Mouse (Mus musculus) liver, embryonic 11.5 days (tissue): Measurements from ENCODE around the gene Srek1ip1. TPM values are rescaled to one million over a fixed set of nuclear protein-coding genes. Genes with fewer than 3 reads are reported as not detected.

Source experiments
- ATAC-seq: fragments of 200-750 bp; cut with Nextera tagmentation; replicated peaks from 2 replicates; pipeline ENCODE4 v1.8.0; 2017; ENCODE audit warnings: moderate number of reproducible peaks, mild to moderate bottlenecking, moderate TSS enrichment, moderate library complexity; ENCODE audit not compliant: low FRiP score
- DNase-seq: peaks from one replicate; pipeline ENCODE4 v3.0.0-alpha.2; 2017; ENCODE audit warnings: low spot score
- H3K27ac ChIP-seq: fragments of 300-500 bp; sonication (generic); 2 replicates; pipeline ENCODE4 v1.5.1; 2014; ENCODE audit warnings: mild to moderate bottlenecking, low read depth, low read length, control low read depth
- H3K27me3 ChIP-seq: fragments of 300-500 bp; sonication (generic); replicated peaks from 2 replicates; pipeline ENCODE4 v1.6.1; 2014; ENCODE audit warnings: low read length, mixed read lengths; ENCODE audit not compliant: control insufficient read depth, insufficient read depth
- H3K36me3 ChIP-seq: fragments of 300-500 bp; sonication (generic); 2 replicates; pipeline ENCODE4 v1.6.1; 2014; ENCODE audit warnings: mild to moderate bottlenecking, low read length, moderate library complexity, mixed read lengths; ENCODE audit not compliant: control insufficient read depth, insufficient read depth
- H3K4me1 ChIP-seq: fragments of 300-500 bp; sonication (generic); replicated peaks from 2 replicates; pipeline ENCODE4 v1.6.1; 2014; ENCODE audit warnings: low read length, mixed read lengths; ENCODE audit not compliant: control insufficient read depth, insufficient read depth
- H3K4me2 ChIP-seq: fragments of 300-500 bp; sonication (generic); 2 replicates; pipeline ENCODE4 v1.6.1; 2014; ENCODE audit warnings: mild to moderate bottlenecking, control low read depth, moderate library complexity
- H3K4me3 ChIP-seq: fragments of 300-500 bp; sonication (generic); 2 replicates; pipeline ENCODE4 v1.5.1; 2014; ENCODE audit warnings: low read depth, low read length, control low read depth
- H3K9ac ChIP-seq: fragments of 300-500 bp; sonication (generic); 2 replicates; pipeline ENCODE4 v1.6.1; 2014; ENCODE audit warnings: low read depth, low read length, control low read depth
- H3K9me3 ChIP-seq: fragments of 300-500 bp; sonication (generic); 2 replicates; pipeline ENCODE4 v1.6.1; 2016; ENCODE audit warnings: low read length, inconsistent platforms, mixed read lengths; ENCODE audit not compliant: control insufficient read depth
- WGBS: fragments of 180-500 bp; shearing (Covaris S2); extraction: QIAGEN DNeasy Blood & Tissue Kit; methylation state at CpG from one replicate; pipeline ENCODE4 v1.1.7; 2014; 5-methylcytosine and 5-hydroxymethylcytosine counted together
- polyA plus RNA-seq: library from polyadenylated mRNA; unstranded; fragments of >200 nt; fragmentation: Nextera tagmentation; extraction: Ambion mirVana; gene quantifications from 2 replicates; pipeline ENCODE4 v1.2.1, GENCODE M21; 2014

Srek1ip1 gene
- polyA plus RNA-seq, 1 experiment from 2014 or later: 17.3 TPM

DNA sequence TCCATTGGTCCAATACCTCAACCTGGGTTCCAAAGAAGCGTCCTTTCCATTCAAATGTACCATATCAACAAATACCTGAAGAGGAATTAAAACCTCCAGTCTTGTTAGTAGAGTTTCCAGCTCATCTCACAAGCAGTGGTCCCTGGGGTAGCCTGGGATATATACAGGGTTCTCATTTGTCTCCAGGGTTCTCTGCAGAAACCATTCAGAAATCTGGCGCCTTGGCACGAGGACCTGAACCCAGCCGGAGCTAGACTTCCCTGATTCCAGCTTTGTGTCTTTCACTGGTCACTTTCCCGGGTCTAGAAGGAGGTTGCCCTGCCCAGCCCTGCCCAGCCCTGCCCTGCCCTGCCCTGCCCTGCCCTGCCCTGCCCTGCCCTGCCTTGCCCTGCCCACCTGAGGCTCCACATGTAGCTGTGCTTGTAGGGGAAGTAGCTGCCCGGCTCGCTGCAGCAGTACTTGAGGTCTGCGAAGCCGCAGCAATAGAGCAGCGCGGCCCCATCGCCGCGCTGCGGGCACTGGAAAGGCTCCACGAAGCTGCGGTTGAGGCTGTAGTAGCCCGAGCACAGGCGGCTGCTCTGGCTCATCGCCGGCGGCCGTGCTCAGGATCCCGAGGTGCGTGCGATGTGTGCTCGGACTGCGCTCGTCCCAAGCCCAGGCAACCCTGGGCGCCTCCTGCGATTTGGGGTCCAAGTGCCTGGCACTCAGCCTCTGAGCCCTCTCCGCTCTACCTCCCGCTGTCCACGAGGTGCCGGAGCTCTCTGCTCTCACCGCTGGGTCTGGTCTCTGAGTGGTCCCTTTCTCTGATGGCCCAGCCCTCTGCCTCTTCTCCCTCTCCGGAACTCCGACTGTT is 71.1 kb downstream of the Srek1ip1 start, which contains the start of gene Shisal2b:
Gene Shisal2b, minus strand, starts transcription at position 767 of the 853 bp plus-strand sequence.
- no peak within 1 kb of the TSS; the same call in 1 of the 2 replicates for H3K9ac ChIP-seq
- no peaks in the 10 kb centered on the region for H3K36me3 ChIP-seq
- no peak within 1 kb of the TSS for H3K27ac ChIP-seq
- peaks cover 9% of the 10 kb centered on the region for H3K27me3 ChIP-seq
- DNase-seq (peak; percentile 44), ATAC-seq (peak; percentile 71)
- WGBS: 4% methylated on average over 38 of the region's 38 CpGs
- peak within 1 kb of the TSS; percentile 74 for H3K4me2 ChIP-seq
- peak within 1 kb of the TSS; percentile 35 for H3K4me3 ChIP-seq
- H3K4me1 ChIP-seq: no peaks in the 10 kb centered on the region
- no peaks in the 10 kb centered on the region for H3K9me3 ChIP-seq

DNA sequence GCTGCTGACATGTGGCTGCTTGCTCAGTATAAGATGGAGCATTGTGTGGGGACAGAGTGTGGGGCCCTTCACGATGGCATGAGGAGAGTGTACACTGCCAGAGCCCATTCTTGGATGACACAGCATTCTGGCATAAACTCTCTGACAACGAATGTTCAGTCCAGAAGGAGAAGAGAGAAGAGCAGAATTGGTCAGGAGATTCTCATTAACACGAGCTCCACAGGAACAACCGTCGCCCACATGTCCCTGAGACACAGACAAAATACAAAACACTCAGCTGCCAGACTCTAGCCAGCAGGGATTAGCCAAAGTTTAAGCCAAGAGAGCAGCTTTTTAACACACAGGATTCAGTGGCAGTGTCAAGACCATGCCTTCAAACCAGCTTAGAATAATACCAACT is 74.4 kb downstream of the Srek1ip1 start:
- Histone ChIP-seq H3K9me3 (no peaks in the 10 kb centered on the region), H3K4me1 (no peaks in the 10 kb centered on the region), H3K4me3 (no peak overlapping the region), H3K9ac (no peak overlapping the region), H3K36me3 (no peaks in the 10 kb centered on the region), H3K4me2 (no peak overlapping the region), H3K27me3 (peaks cover 9% of the 10 kb centered on the region), H3K27ac (no peak overlapping the region)
- ATAC-seq (no peak), DNase-seq (no peak)
- WGBS: 86% methylated on average over 5 of the region's 5 CpGs

DNA sequence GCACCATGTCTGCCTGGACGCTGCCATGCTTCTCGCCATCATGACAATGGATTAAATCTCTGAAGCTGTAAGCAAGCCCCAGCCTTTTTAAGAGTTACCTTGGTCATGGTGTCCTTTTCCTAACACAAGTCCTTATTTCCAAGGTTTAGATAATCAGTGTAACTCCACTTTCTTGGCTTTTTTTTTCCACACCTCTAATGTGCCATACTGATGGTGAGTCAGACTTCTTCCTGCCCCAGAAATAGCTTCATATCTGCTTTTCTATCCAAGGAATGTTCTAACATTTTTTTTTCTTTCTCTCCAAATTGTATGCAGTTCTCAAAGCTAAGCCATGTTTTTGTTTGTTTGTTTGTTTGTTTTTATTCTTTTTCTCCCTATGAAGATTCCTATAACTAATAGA is 77.6 kb downstream of the Srek1ip1 start:
- Histone ChIP-seq H3K4me3 (no peak overlapping the region), H3K9me3 (no peaks in the 10 kb centered on the region), H3K36me3 (no peaks in the 10 kb centered on the region), H3K4me1 (no peaks in the 10 kb centered on the region), H3K27ac (no peak overlapping the region), H3K27me3 (no peaks in the 10 kb centered on the region), H3K4me2 (no peak overlapping the region), H3K9ac (no peak overlapping the region)
- DNase-seq (no peak), ATAC-seq (no peak)
- 93% methylated on average over 2 of the region's 2 CpGs for WGBS

DNA sequence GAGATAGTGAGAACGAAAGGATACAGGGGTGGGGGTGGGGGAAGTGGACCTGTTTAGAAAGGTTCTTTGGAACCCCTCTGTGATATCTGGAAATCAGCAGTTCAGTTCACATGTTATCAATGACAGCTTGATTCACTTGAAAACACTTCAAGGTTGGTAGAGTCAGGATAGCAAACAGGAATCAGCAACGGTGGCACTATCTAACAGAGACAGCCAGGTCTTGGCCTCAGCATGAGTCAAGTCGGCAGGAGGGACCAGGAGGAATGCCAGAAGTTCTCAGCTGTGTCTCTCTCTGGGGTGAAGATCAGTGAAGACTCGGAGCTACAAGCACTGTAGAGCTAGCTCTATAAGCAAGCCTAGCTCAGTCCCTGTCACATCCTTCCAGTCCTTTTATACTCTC is 86.2 kb downstream of the Srek1ip1 start:
- no peak overlapping the region for H3K27ac ChIP-seq
- 50% methylated on average over 4 of the region's 4 CpGs for WGBS
- no peak for DNase-seq
- peaks cover under 1% of the 10 kb centered on the region for H3K4me1 ChIP-seq
- no peak overlapping the region for H3K4me2 ChIP-seq
- no peaks in the 10 kb centered on the region for H3K36me3 ChIP-seq
- no peak overlapping the region for H3K4me3 ChIP-seq
- no peak overlapping the region for H3K9ac ChIP-seq
- no peaks in the 10 kb centered on the region for H3K27me3 ChIP-seq
- ATAC-seq: peak; percentile 51; the same call in 1 of the 2 replicates
- no peaks in the 10 kb centered on the region for H3K9me3 ChIP-seq

DNA sequence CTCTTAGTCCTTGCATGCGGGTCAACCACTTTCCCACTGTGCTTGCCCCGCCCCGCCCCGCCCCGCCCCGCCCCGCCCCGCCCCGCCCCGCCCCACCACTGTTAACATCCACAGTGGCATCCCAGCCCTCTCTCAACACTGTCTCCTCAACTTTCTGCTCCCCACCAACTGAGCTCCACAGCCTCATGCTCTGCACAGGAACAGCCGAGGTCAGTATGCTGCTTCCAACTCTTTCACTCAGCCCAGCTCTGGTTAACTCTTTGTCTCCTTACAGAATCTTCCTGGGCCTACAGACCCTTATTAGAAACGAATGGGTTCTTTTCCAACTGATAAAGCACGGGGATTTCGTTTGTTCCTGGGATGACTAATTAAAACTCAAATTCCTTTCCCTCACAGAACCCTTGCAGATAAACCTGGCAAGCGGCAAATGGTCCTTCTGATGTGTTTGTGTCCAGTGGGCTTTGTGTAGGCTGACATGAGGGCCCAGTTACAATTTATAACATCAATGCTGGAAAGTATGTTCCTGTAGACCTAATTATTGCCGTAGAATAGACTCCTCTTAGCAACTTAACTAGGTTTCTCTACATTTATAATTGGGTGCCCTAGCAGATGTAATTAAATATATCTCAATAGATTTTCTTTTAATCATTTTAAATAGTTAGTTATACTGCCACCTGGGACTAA is 91.4 kb downstream of the Srek1ip1 start:
- H3K27ac ChIP-seq: no peak overlapping the region
- peaks cover 2% of the 10 kb centered on the region for H3K4me1 ChIP-seq

DNA sequence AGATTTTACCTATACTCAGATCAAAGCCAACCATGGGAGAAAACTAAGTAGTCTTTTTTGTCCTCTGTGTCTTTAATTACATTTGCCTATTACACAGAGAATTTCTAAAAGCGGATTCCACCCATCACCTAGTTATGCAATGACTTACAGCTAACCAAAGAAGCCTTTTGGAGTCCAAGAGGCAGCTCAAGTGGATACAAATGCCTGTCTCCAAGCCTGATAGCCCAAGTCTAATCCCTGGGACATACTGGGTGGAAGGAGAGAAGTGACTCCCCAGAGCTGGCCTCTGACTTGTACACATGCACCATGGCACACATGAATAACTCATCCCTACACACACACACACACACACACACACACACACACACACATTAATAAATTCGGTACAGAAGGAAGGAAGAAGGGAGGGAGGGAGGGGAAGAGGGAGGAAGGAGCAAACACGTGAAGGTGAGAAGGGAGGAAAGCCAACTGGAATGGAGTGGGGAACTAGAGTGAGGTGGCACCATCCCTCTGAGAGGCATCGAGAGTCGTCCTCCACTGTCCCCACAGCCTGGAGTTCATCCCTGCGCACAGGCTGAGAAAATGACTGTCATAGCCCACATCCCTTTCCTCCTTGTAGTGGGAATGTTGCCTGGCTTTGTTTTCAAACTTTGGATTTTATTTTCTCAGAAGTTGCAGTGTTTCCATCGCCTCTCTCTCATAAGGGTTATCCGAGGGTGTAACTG is 94.2 kb downstream of the Srek1ip1 start:
- Histone ChIP-seq H3K9me3 (no peaks in the 10 kb centered on the region), H3K4me2 (no peak overlapping the region), H3K27ac (no peak overlapping the region), H3K9ac (no peak overlapping the region), H3K27me3 (no peaks in the 10 kb centered on the region), H3K4me3 (no peak overlapping the region), H3K36me3 (no peaks in the 10 kb centered on the region), H3K4me1 (peaks cover 2% of the 10 kb centered on the region)
- WGBS: 72% methylated on average over 8 of the region's 8 CpGs
- ATAC-seq: no peak
- DNase-seq: no peak

More for the DNA sequence above, 91.4 kb downstream of the Srek1ip1 start:
- no peaks in the 10 kb centered on the region for H3K9me3 ChIP-seq
- 24% methylated on average over 13 of the region's 16 CpGs for WGBS
- ATAC-seq (no peak), DNase-seq (no peak)
- H3K9ac ChIP-seq: no peak overlapping the region
- no peak overlapping the region for H3K4me3 ChIP-seq
- no peaks in the 10 kb centered on the region for H3K27me3 ChIP-seq
- no peak overlapping the region for H3K4me2 ChIP-seq
- H3K36me3 ChIP-seq: no peaks in the 10 kb centered on the region

Other genes with a start within 250 kb of the Srek1ip1 start
- gene Cwc27, start 24.7 kb downstream of the Srek1ip1 start, polyA plus RNA-seq: 20.8 and 21.7 TPM in 2 replicates
- gene Shisal2b, start 71.4 kb downstream of the Srek1ip1 start, polyA plus RNA-seq: 0.23 TPM in 1 of 2 replicates, not detected in the other